Mouse (Mus musculus) CH12.LX (cell line): Measurements from ENCODE around the gene Olfr1513. TPM values are rescaled to one million over a fixed set of nuclear protein-coding genes. Genes with fewer than 3 reads are reported as not detected.

Experiments
- DNase-seq: peaks from one replicate; pipeline ENCODE4 v3.0.0-alpha.2; 2013; ENCODE audit errors: extremely low read depth
- H3K27ac ChIP-seq: 2 replicates; pipeline ENCODE4 v1.5.1; 2012; ENCODE audit warnings: low read depth, mild to moderate bottlenecking, control low read depth, moderate library complexity; ENCODE audit not compliant: insufficient read depth
- H3K27me3 ChIP-seq: replicated peaks from 2 replicates; pipeline ENCODE3; 2012; ENCODE audit warnings: inconsistent platforms
- H3K36me3 ChIP-seq, 2 experiments: replicated peaks in 1 of 2; 2 replicates each; pipeline versions ENCODE3 to v1.6.1; 2012; ENCODE audit warnings: inconsistent platforms in 1 of 2, low read length in 1 of 2, mild to moderate bottlenecking in 1 of 2, mixed read lengths in 1 of 2, moderate library complexity in 1 of 2; ENCODE audit not compliant: control insufficient read depth in 1 of 2, insufficient read depth in 1 of 2
- H3K4me1 ChIP-seq, 2 experiments: 2 replicates each; pipeline ENCODE4 v1.6.1; 2012; ENCODE audit warnings: inconsistent platforms in 1 of 2, moderate library complexity in 1 of 2; ENCODE audit not compliant: insufficient read depth in 2 of 2, control insufficient read depth in 1 of 2
- H3K4me2 ChIP-seq: 2 replicates; pipeline ENCODE4 v1.6.1; 2012; ENCODE audit warnings: low read depth, mild to moderate bottlenecking, control low read depth; ENCODE audit not compliant: poor library complexity, insufficient read depth, severe bottlenecking
- H3K4me3 ChIP-seq, 3 experiments: fragments of 150-350 bp in 1 of 3; sonication (generic) in 1 of 3; replicated peaks in 1 of 3; 2 replicates each; pipeline versions ENCODE3 to v1.5.1; 2011 to 2012; ENCODE audit warnings: low read depth in 2 of 3, low read length in 2 of 3, mild to moderate bottlenecking in 2 of 3, moderate library complexity in 2 of 3, control low read depth in 1 of 3, improper control_type of control experiment in 1 of 3, inconsistent platforms in 1 of 3, mixed read lengths in 1 of 3; ENCODE audit not compliant: poor library complexity in 1 of 3
- H3K79me2 ChIP-seq: replicated peaks from 2 replicates; pipeline ENCODE4 v1.6.1; 2012; ENCODE audit warnings: mild to moderate bottlenecking, moderate library complexity; ENCODE audit not compliant: control insufficient read depth, poor library complexity, insufficient read depth, severe bottlenecking; ENCODE audit errors: extremely low read depth
- H3K9ac ChIP-seq: 2 replicates; pipeline ENCODE4 v1.6.1; 2012; ENCODE audit warnings: low read depth, mild to moderate bottlenecking, control low read depth, moderate library complexity; ENCODE audit not compliant: insufficient read depth
- H3K9me3 ChIP-seq: replicated peaks from 2 replicates; pipeline ENCODE3; 2012; ENCODE audit warnings: low read length, inconsistent platforms, mixed read lengths
- BHLHE40 ChIP-seq: IDR thresholded peaks from 2 replicates; pipeline ENCODE4 v1.6.1; 2011; ENCODE audit warnings: mild to moderate bottlenecking, low read depth, low read length, improper control_type of control experiment
- CHD1 ChIP-seq: IDR thresholded peaks from 2 replicates; pipeline ENCODE4 v1.6.1; 2012; ENCODE audit warnings: low read depth, low read length, improper control_type of control experiment, inconsistent platforms
- CHD2 ChIP-seq: IDR thresholded peaks from 2 replicates; pipeline ENCODE4 v1.6.1; 2011; ENCODE audit warnings: low read length, improper control_type of control experiment
- CTCF ChIP-seq, 2 experiments: IDR thresholded peaks in 1 of 2; conservative IDR thresholded peaks in 1 of 2; 2 replicates each; pipeline ENCODE4 v1.5.1; 2011 to 2012; ENCODE audit warnings: low read depth in 2 of 2, low read length in 2 of 2, improper control_type of control experiment in 1 of 2, inconsistent platforms in 1 of 2, mild to moderate bottlenecking in 1 of 2, moderate library complexity in 1 of 2
- E2F4 ChIP-seq: IDR thresholded peaks from 2 replicates; pipeline ENCODE4 v1.6.1; 2011; ENCODE audit warnings: low read depth, low read length, improper control_type of control experiment; ENCODE audit not compliant: insufficient replicate concordance
- EP300 ChIP-seq: IDR thresholded peaks from 2 replicates; pipeline ENCODE4 v1.6.1; 2011; ENCODE audit warnings: low read length, improper control_type of control experiment
- GABPA ChIP-seq: IDR thresholded peaks from 2 replicates; pipeline ENCODE4 v1.6.1; 2012; ENCODE audit warnings: low read depth, low read length, improper control_type of control experiment, inconsistent platforms; ENCODE audit not compliant: insufficient replicate concordance
- HCFC1 ChIP-seq: IDR thresholded peaks from 2 replicates; pipeline ENCODE4 v1.6.1; 2012; ENCODE audit warnings: low read depth, mild to moderate bottlenecking, inconsistent platforms, low read length, improper control_type of control experiment
- IRF4 ChIP-seq: IDR thresholded peaks from 2 replicates; pipeline ENCODE4 v1.6.1; 2014; ENCODE audit warnings: low read depth, mild to moderate bottlenecking, inconsistent platforms, low read length, improper control_type of control experiment
- KAT2A ChIP-seq: IDR thresholded peaks from 2 replicates; pipeline ENCODE4 v1.6.1; 2012; ENCODE audit warnings: low read length, improper control_type of control experiment, inconsistent platforms; ENCODE audit not compliant: insufficient replicate concordance
- MAFK ChIP-seq: IDR thresholded peaks from 2 replicates; pipeline ENCODE4 v1.6.1; 2011; ENCODE audit warnings: low read length, improper control_type of control experiment; ENCODE audit not compliant: insufficient replicate concordance
- MAX ChIP-seq: IDR thresholded peaks from 2 replicates; pipeline ENCODE4 v1.6.1; 2011; ENCODE audit warnings: low read length, improper control_type of control experiment
- MAZ ChIP-seq: IDR thresholded peaks from 2 replicates; pipeline ENCODE4 v1.6.1; 2012; ENCODE audit warnings: low read depth, mild to moderate bottlenecking, inconsistent platforms, low read length, improper control_type of control experiment, moderate library complexity
- MEF2A ChIP-seq: IDR thresholded peaks from 2 replicates; pipeline ENCODE4 v1.6.1; 2014; ENCODE audit warnings: low read depth, mild to moderate bottlenecking, inconsistent platforms, low read length, improper control_type of control experiment, borderline replicate concordance
- MXI1 ChIP-seq: IDR thresholded peaks from 2 replicates; pipeline ENCODE4 v1.6.1; 2011; ENCODE audit warnings: mild to moderate bottlenecking, low read depth, low read length, improper control_type of control experiment
- MYC ChIP-seq: IDR thresholded peaks from 2 replicates; pipeline ENCODE4 v1.6.1; 2011; ENCODE audit warnings: low read depth, mild to moderate bottlenecking, improper control_type of control experiment, low read length
- NELFE ChIP-seq: IDR thresholded peaks from 2 replicates; pipeline ENCODE4 v1.6.1; 2011; ENCODE audit warnings: low read depth, low read length, improper control_type of control experiment
- NRF1 ChIP-seq: IDR thresholded peaks from 2 replicates; pipeline ENCODE4 v1.6.1; 2014; ENCODE audit warnings: low read depth, mild to moderate bottlenecking, inconsistent platforms, low read length, improper control_type of control experiment, moderate library complexity
- PAX5 ChIP-seq: IDR thresholded peaks from 2 replicates; pipeline ENCODE4 v1.6.1; 2012; ENCODE audit warnings: low read length, inconsistent platforms, mixed read lengths
- POLR2A ChIP-seq: IDR thresholded peaks from 2 replicates; pipeline ENCODE4 v1.6.1; 2011; ENCODE audit warnings: low read depth, mild to moderate bottlenecking, improper control_type of control experiment, low read length
- POLR2AphosphoS2 ChIP-seq: IDR thresholded peaks from 2 replicates; pipeline ENCODE4 v1.6.1; 2011; ENCODE audit warnings: low read depth, low read length, improper control_type of control experiment
- RAD21 ChIP-seq: IDR thresholded peaks from 2 replicates; pipeline ENCODE4 v1.6.1; 2011; ENCODE audit warnings: low read depth, mild to moderate bottlenecking, low read length, improper control_type of control experiment, moderate library complexity
- RCOR1 ChIP-seq: conservative IDR thresholded peaks from 2 replicates; pipeline ENCODE4 v1.6.1; 2012; ENCODE audit warnings: low read depth, mild to moderate bottlenecking, inconsistent platforms, low read length, improper control_type of control experiment
- SIN3A ChIP-seq: IDR thresholded peaks from 2 replicates; pipeline ENCODE4 v1.6.1; 2012; ENCODE audit warnings: low read length, improper control_type of control experiment, inconsistent platforms
- TBP ChIP-seq: conservative IDR thresholded peaks from 2 replicates; pipeline ENCODE4 v1.6.1; 2011; ENCODE audit warnings: low read depth, low read length, improper control_type of control experiment
- TCF12 ChIP-seq: IDR thresholded peaks from 2 replicates; pipeline ENCODE4 v1.6.1; 2014; ENCODE audit warnings: low read depth, mild to moderate bottlenecking, inconsistent platforms, low read length, improper control_type of control experiment
- USF1 ChIP-seq: IDR thresholded peaks from 2 replicates; pipeline ENCODE4 v1.6.1; 2014; ENCODE audit warnings: low read depth, mild to moderate bottlenecking, inconsistent platforms, low read length, improper control_type of control experiment
- USF2 ChIP-seq: conservative IDR thresholded peaks from 2 replicates; pipeline ENCODE4 v1.6.1; 2011; ENCODE audit warnings: low read depth, low read length, improper control_type of control experiment
- ZC3H11A ChIP-seq: IDR thresholded peaks from 2 replicates; pipeline ENCODE4 v1.6.1; 2012; ENCODE audit warnings: low read depth, mild to moderate bottlenecking, inconsistent platforms, low read length, improper control_type of control experiment
- ZKSCAN1 ChIP-seq: IDR thresholded peaks from 2 replicates; pipeline ENCODE4 v1.6.1; 2012; ENCODE audit warnings: low read depth, inconsistent platforms, low read length, improper control_type of control experiment, borderline replicate concordance
- ZMIZ1 ChIP-seq: IDR thresholded peaks from 2 replicates; pipeline ENCODE4 v1.6.1; 2012; ENCODE audit warnings: low read depth, mild to moderate bottlenecking, inconsistent platforms, low read length, improper control_type of control experiment
- ZNF384 ChIP-seq: IDR thresholded peaks from 2 replicates; pipeline ENCODE4 v1.6.1; 2012; ENCODE audit warnings: low read depth, low read length, improper control_type of control experiment, inconsistent platforms
- dilution Hi-C: fragments of 300-500 bp; cut with MboI; formaldehyde crosslinking; loops from 2 replicates; pipeline ENCODE4 v1.14.3; 2020; ENCODE audit warnings: low sequenced_read_pairs; ENCODE audit not compliant: extremely low pct_unique_long_range_greater_than_20kb, extremely low pct_ligation_motif_present
- in situ Hi-C: fragments of 300-500 bp; cut with MboI; formaldehyde crosslinking; loops from 3 replicates; pipeline ENCODE4 v1.14.3; 2019; ENCODE audit warnings: low sequenced_read_pairs, low pct_ligation_motif_present, low pct_unique_long_range_greater_than_20kb, mixed read lengths
- polyA plus RNA-seq: library from polyadenylated mRNA; unstranded; fragments of >175 nt; gene quantifications from 2 replicates; pipeline ENCODE4 v1.2.1, GENCODE M21; 2012; ENCODE audit warnings: low read depth; ENCODE audit not compliant: insufficient read length
- total RNA-seq, 2 experiments: library from RNA; depleted of rRNA; stranded (reverse); fragments of 300-350 nt in 1 of 2; fragments of >200 nt in 1 of 2; gene quantifications; 2 replicates each; pipeline ENCODE4 v1.2.3; 2012 to 2014

The Olfr1513 gene
- total and polyA plus RNA-seq, 3 experiments, result not detected

- no peak overlapping the region for H3K27ac ChIP-seq
- peak overlapping the region; percentile 82 for H3K4me2 ChIP-seq
- peaks cover 0 to 22% of the 10 kb centered on the region in 2 experiments; a peak in 1 of 4 replicates for H3K4me1 ChIP-seq
- no peaks in the 10 kb centered on the region for H3K27me3 ChIP-seq
- peak overlapping the region in 1 of 3 experiments; percentile 53 for H3K4me3 ChIP-seq
- no peak for DNase-seq
- no peak overlapping the region for H3K9ac ChIP-seq
- no peak for TF ChIP-seq ZKSCAN1
- no peak for TF ChIP-seq MXI1
- H3K9me3 ChIP-seq, result no peaks in the 10 kb centered on the region
- peaks cover 29% of the 10 kb centered on the region for H3K79me2 ChIP-seq
- in situ Hi-C loops, result no loop called here
- peaks cover 2 to 18% of the 10 kb centered on the region in 2 experiments for H3K36me3 ChIP-seq
- dilution Hi-C loops, result no loop called here
Observed at GRCm38 (mm10) chr14:52306100-52306499, 50.1 kb downstream of the Olfr1513 start.

- Histone ChIP-seq H3K27ac (peak within 1 kb of the TSS; percentile 89), H3K4me1 (peaks cover 0 to 22% of the 10 kb centered on the region in 2 experiments; a peak in 1 of 4 replicates), H3K9me3 (no peaks in the 10 kb centered on the region), H3K27me3 (no peaks in the 10 kb centered on the region), H3K4me2 (peak within 1 kb of the TSS; percentile 99), H3K4me3 (peak within 1 kb of the TSS; percentile 67 to 95 (median 79)), H3K36me3 (peaks cover 9 to 25% of the 10 kb centered on the region in 2 experiments), H3K79me2 (peaks cover 29% of the 10 kb centered on the region), H3K9ac (peak within 1 kb of the TSS; percentile 95)
- peak; percentile 98 for DNase-seq
- in situ Hi-C loops, result no loop called here
- dilution Hi-C loops, result no loop called here
- TF ChIP-seq MXI1 (peak; percentile 85), RAD21 (no peak), ZKSCAN1 (no peak), CTCF (conservative IDR thresholded peaks at IDR 0.05 in 1 of 2, IDR thresholded peaks at IDR 0.05 in 1 of 2; ENCODE audit: low read depth in 2 of 2, low read length in 2 of 2) (no peak), USF2 (no peak), PAX5 (no peak), ZMIZ1 (peak; percentile 62), POLR2A (peak; percentile 92), E2F4 (no peak), GABPA (peak; percentile 62; the same call in 1 of the 2 replicates), MEF2A (peak; percentile 37; the same call in 1 of the 2 replicates), MAZ (no peak), NRF1 (peak; percentile 87), NELFE (peak; percentile 88), IRF4 (peak; percentile 70; the same call in 1 of the 2 replicates), USF1 (no peak; the same call in 1 of the 2 replicates), SIN3A (peak; percentile 96), ZNF384 (no peak), MAX (peak; percentile 90), POLR2AphosphoS2 (peak; percentile 90), ZC3H11A (no peak), MAFK (no peak), HCFC1 (peak; percentile 100), EP300 (no peak), TCF12 (peak; percentile 77), CHD1 (no peak; the same call in 1 of the 2 replicates), CHD2 (peak; percentile 92), MYC (peak; percentile 88), RCOR1 (peak; percentile 97), BHLHE40 (0 out of 2 replicates have a peak, but pooled peaks have one; percentile 48), TBP (peak; percentile 84), KAT2A (peak; percentile 96)
Observed at GRCm38 (mm10) chr14:52304644-52305271, 51.5 kb downstream of the Olfr1513 start, which contains the start of gene Mettl3. Gene Mettl3, minus strand, starts transcription at chr14:52305128.
